Mouse (Mus musculus) kidney, postnatal 0 days (tissue): ENCODE data around the gene Mtmr12. TPM values are rescaled to one million over a fixed set of nuclear protein-coding genes. Genes with fewer than 3 reads are reported as not detected.

Experiments used
- ATAC-seq: fragments of 200-750 bp; cut with Nextera tagmentation; replicated peaks from 2 replicates; pipeline ENCODE4 v1.8.0; 2017; ENCODE audit warnings: low read depth, moderate number of reproducible peaks, moderate TSS enrichment, moderate library complexity; ENCODE audit not compliant: low FRiP score
- DNase-seq: peaks from one replicate; pipeline ENCODE4 v3.0.0-alpha.2; 2016; ENCODE audit warnings: low spot score
- H3K27ac ChIP-seq: fragments of 300-500 bp; sonication (generic); 2 replicates; pipeline ENCODE4 v1.5.1; 2014; ENCODE audit warnings: mild to moderate bottlenecking
- H3K27me3 ChIP-seq: fragments of 300-500 bp; sonication (generic); 2 replicates; pipeline ENCODE4 v1.6.1; 2014; ENCODE audit warnings: low read length, mixed read lengths; ENCODE audit not compliant: insufficient read depth
- H3K36me3 ChIP-seq: fragments of 300-500 bp; sonication (generic); 2 replicates; pipeline ENCODE4 v1.6.1; 2014; ENCODE audit warnings: low read length, mixed read lengths; ENCODE audit not compliant: insufficient read depth
- H3K4me1 ChIP-seq: fragments of 300-500 bp; sonication (generic); replicated peaks from 2 replicates; pipeline ENCODE4 v1.6.1; 2014; ENCODE audit warnings: antibody characterized with exemption, low read length, mixed read lengths; ENCODE audit not compliant: insufficient read depth
- H3K4me2 ChIP-seq: fragments of 300-500 bp; sonication (generic); 2 replicates; pipeline ENCODE4 v1.6.1; 2014; ENCODE audit warnings: mild to moderate bottlenecking, low read length, moderate library complexity, mixed read lengths
- H3K4me3 ChIP-seq: fragments of 300-500 bp; sonication (generic); replicated peaks from 2 replicates; pipeline ENCODE4 v1.5.1; 2014; ENCODE audit warnings: low read depth, low read length
- H3K9ac ChIP-seq: fragments of 300-500 bp; sonication (generic); 2 replicates; pipeline ENCODE4 v1.6.1; 2014; ENCODE audit warnings: low read depth, low read length
- H3K9me3 ChIP-seq: fragments of 300-500 bp; sonication (generic); replicated peaks from 2 replicates; pipeline ENCODE4 v1.6.1; 2016; ENCODE audit warnings: low read length, inconsistent platforms, mixed read lengths
- CTCF ChIP-seq: IDR thresholded peaks from 2 replicates; pipeline ENCODE4 v1.5.1; 2016; ENCODE audit warnings: antibody characterized with exemption, low read depth, mild to moderate bottlenecking, moderate library complexity
- WGBS: fragments of 180-500 bp; shearing (Covaris S2); extraction: QIAGEN DNeasy Blood & Tissue Kit; methylation state at CpG from one replicate; pipeline ENCODE4 v1.1.7; 2014; 5-methylcytosine and 5-hydroxymethylcytosine counted together
- polyA plus RNA-seq: library from polyadenylated mRNA; unstranded; fragments of >200 nt; fragmentation: Nextera tagmentation; extraction: Ambion mirVana; gene quantifications from 2 replicates; pipeline ENCODE4 v1.2.1, GENCODE M21; 2015

Gene Mtmr12
- polyA plus RNA-seq, 1 experiment from 2014 or later, result 12.5 TPM

DNA sequence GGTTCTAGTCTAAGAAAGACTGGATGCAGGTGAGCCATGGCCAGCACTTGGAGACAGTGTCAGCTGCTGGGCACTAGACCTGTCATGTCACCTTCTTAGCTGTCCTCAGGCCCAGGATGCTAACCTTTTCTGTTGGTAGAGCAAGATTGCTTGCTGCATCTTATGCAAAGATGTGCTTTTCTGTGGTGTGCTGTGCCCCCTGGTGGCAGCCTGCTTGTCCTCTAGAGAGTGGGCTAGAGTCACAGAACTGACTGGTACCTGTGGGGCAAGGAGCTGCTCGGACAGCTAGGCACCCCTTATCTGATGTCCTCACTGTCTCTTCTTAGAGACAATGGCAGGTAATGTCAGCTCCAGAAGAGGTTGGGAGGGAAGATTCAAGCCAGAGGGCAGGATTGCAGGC lies 63.2 kb downstream of the Mtmr12 start:
- no peak; the same call in 1 of the 2 replicates for ATAC-seq
- H3K27ac ChIP-seq, result no peak overlapping the region
- H3K4me2 ChIP-seq, result no peak overlapping the region
- DNase-seq, result peak; percentile 83
- no peaks in the 10 kb centered on the region for H3K27me3 ChIP-seq
- WGBS, result 27% methylated on average over 1 of the region's 1 CpGs
- H3K4me1 ChIP-seq, result no peaks in the 10 kb centered on the region
- TF ChIP-seq CTCF, result peak; percentile 83
- H3K36me3 ChIP-seq, result peaks cover 46% of the 10 kb centered on the region
- no peaks in the 10 kb centered on the region for H3K9me3 ChIP-seq
- H3K4me3 ChIP-seq, result no peak overlapping the region
- H3K9ac ChIP-seq, result no peak overlapping the region

DNA sequence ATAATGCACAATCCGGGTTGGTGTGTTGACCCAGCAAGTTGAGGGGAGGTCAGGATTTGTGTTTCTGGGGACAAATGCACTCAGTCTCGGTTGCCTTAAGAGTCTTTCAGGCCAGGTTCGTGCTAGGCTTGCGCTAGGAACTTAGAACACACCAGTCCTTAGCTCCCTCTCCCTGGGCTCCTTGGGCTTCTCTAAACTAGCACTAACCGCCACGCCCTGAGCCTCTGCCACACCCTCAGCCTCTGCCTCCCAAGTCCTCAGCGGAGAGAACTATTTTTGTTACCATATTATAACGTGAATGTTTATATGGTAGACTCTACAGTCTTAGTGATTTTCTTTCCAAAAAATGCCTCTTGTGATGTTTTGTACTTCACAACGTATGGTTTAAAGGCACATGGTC lies 66.5 kb downstream of the Mtmr12 start:
- no peak overlapping the region for H3K27ac ChIP-seq
- H3K4me2 ChIP-seq, result no peak overlapping the region
- no peak for ATAC-seq
- H3K27me3 ChIP-seq, result no peaks in the 10 kb centered on the region
- no peaks in the 10 kb centered on the region for H3K4me1 ChIP-seq
- H3K9ac ChIP-seq, result no peak overlapping the region
- H3K9me3 ChIP-seq, result no peaks in the 10 kb centered on the region
- TF ChIP-seq CTCF, result no peak
- no peak overlapping the region for H3K4me3 ChIP-seq
- WGBS, result 90% methylated on average over 9 of the region's 9 CpGs
- no peak for DNase-seq
- peaks cover 19% of the 10 kb centered on the region for H3K36me3 ChIP-seq

- Histone ChIP-seq H3K9ac (no peak overlapping the region), H3K36me3 (peaks cover 15% of the 10 kb centered on the region; the same call in 1 of the 2 replicates), H3K9me3 (no peaks in the 10 kb centered on the region), H3K4me2 (no peak overlapping the region), H3K4me3 (no peak overlapping the region), H3K27me3 (no peaks in the 10 kb centered on the region), H3K27ac (0 out of 2 replicates have a peak overlapping the region, but pooled peaks have one; percentile 25), H3K4me1 (no peaks in the 10 kb centered on the region)
- peak; percentile 46; the same call in 1 of the 2 replicates for ATAC-seq
- peak; percentile 25 for DNase-seq
- WGBS, result 71% methylated on average over 12 of the region's 12 CpGs
- TF ChIP-seq CTCF, result no peak
Measured at GRCm38 (mm10) chr15:12273325-12274052, 68.7 kb downstream of the Mtmr12 start.

DNA sequence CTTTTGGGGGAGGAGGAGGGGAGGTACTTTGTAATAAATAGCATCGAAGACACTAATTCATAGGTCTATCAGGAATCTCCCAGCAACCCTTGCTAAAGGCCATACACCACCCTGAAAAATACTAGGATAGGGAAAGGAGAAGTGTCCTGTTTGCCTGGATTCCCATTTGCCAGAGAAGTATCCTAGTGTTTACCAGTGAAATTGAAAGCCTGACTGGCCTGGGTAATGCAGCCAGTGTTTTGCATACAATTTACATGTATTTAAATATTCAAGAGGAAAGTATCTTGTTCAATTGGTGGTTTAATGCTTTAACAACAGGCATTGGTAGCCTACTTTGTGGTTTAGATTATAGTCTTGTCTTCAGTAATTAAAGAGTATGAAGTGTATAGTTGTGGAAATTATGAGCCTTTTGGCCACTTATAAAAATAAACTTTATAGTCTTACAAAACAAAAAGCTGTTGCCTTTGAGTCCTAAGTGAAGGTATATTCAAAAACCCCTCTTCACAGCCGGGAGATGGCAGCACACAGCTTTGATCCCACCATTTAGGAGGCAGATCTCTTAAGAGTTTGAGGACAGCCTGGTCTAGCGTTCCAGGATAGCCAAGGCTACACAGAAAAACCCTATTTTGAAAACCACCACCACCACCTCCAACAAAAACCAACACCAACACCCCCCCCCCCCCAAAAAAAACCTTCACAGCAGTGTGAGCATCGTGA lies 69.4 kb downstream of the Mtmr12 start:
- Histone ChIP-seq H3K4me1 (no peaks in the 10 kb centered on the region), H3K4me3 (no peak overlapping the region), H3K27ac (no peak overlapping the region), H3K4me2 (no peak overlapping the region), H3K9ac (no peak overlapping the region), H3K9me3 (no peaks in the 10 kb centered on the region), H3K27me3 (no peaks in the 10 kb centered on the region), H3K36me3 (peaks cover 15% of the 10 kb centered on the region; the same call in 1 of the 2 replicates)
- no peak for DNase-seq
- WGBS, result 52% methylated on average over 4 of the region's 4 CpGs
- TF ChIP-seq CTCF, result peak; percentile 47
- no peak for ATAC-seq

DNA sequence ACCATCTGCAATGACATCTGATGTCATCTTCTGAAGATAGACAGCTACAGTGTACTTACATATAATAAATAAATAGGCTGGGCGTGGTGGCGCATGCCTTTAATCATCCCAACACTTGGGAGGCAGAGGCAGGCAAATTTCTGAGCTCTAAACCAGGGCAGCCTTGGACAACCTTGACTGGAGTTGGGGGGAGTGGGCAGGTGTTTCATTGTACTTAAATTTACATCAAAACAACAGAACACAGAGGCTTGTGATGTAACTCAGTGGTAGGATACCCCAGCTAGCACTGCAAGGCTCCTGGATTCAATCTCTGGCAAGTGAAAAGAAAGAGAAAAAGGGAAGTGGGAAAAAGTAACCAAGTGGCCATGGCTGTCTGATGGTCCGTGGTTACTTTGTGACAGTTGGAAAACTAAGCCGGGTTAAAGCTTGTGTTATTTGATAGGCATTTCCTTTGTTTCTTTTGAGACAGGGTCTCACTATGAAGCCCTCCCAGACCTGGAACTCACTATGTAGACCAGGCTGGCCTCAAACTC lies 70.3 kb downstream of the Mtmr12 start:
- H3K27me3 ChIP-seq, result no peaks in the 10 kb centered on the region
- 77% methylated on average over 4 of the region's 4 CpGs for WGBS
- ATAC-seq, result no peak
- H3K9ac ChIP-seq, result no peak overlapping the region
- H3K4me1 ChIP-seq, result no peaks in the 10 kb centered on the region
- no peak overlapping the region for H3K27ac ChIP-seq
- no peak overlapping the region for H3K4me3 ChIP-seq
- no peak for DNase-seq
- H3K36me3 ChIP-seq, result 0 out of 2 replicates have a peak, but pooled peaks cover 7% of the 10 kb centered on the region
- H3K9me3 ChIP-seq, result no peaks in the 10 kb centered on the region
- no peak overlapping the region for H3K4me2 ChIP-seq
- TF ChIP-seq CTCF, result no peak

DNA sequence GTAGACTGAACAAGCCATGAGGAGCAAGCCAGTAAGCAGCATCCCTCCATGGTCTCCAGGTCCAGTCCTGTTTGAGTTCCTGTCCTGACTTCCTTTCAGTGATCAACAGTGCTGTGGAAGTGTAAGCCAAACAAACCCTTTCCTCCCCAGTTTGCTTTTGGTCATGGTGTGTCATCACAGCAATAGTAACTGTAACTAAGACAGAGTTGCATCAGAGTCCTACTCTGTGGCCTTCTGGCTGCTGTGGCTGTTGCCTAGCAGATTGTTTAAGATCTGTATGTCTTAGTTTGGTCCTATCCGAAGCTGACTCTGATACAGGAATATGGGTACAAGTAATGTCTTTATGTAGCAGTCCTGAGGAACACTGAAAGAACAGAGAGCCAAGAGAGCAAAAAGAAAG lies 75.0 kb downstream of the Mtmr12 start:
- 85% methylated on average over 1 of the region's 1 CpGs for WGBS
- no peak for ATAC-seq

More for the DNA sequence above, 75.0 kb downstream of the Mtmr12 start:
- Histone ChIP-seq H3K4me2 (no peak overlapping the region), H3K36me3 (no peaks in the 10 kb centered on the region), H3K9ac (no peak overlapping the region), H3K4me1 (no peaks in the 10 kb centered on the region), H3K9me3 (no peaks in the 10 kb centered on the region), H3K4me3 (no peak overlapping the region), H3K27me3 (no peaks in the 10 kb centered on the region), H3K27ac (no peak overlapping the region)
- no peak for TF ChIP-seq CTCF
- DNase-seq, result no peak
